Mouse (Mus musculus) spleen, adult 2 months (tissue): ENCODE results near the gene Prdm1. TPM values are rescaled to one million over a fixed set of nuclear protein-coding genes. Genes with fewer than 3 reads are reported as not detected.

Source experiments
- DNase-seq, 2 experiments: peaks; one replicate each; pipeline versions ENCODE4 v3.0.0 to v3.0.0-alpha.2; 2012 to 2021; ENCODE audit warnings: low spot score in 2 of 2, low read depth in 1 of 2
- H3K27ac ChIP-seq: fragments of 200-500 bp; 2 replicates; pipeline ENCODE4 v1.5.1; 2012; ENCODE audit warnings: low read length, inconsistent platforms; ENCODE audit not compliant: insufficient read depth
- H3K27me3 ChIP-seq: fragments of 200-500 bp; 2 replicates; pipeline ENCODE4 v1.6.1; 2012; ENCODE audit warnings: mild to moderate bottlenecking, moderate library complexity, low read length, inconsistent platforms; ENCODE audit not compliant: control insufficient read depth, insufficient read depth
- H3K36me3 ChIP-seq: fragments of 200-500 bp; 2 replicates; pipeline ENCODE4 v1.6.1; 2012; ENCODE audit warnings: mild to moderate bottlenecking, low read length, inconsistent platforms; ENCODE audit not compliant: control insufficient read depth, insufficient read depth
- H3K4me1 ChIP-seq: fragments of 200-500 bp; 2 replicates; pipeline ENCODE4 v1.6.1; 2011; ENCODE audit warnings: inconsistent platforms; ENCODE audit not compliant: control insufficient read depth, insufficient read depth, insufficient read length
- H3K4me3 ChIP-seq: fragments of 200-500 bp; 2 replicates; pipeline ENCODE4 v1.5.1; 2011; ENCODE audit warnings: mild to moderate bottlenecking, inconsistent platforms; ENCODE audit not compliant: insufficient read depth, insufficient read length; ENCODE audit errors: extremely low read depth
- CTCF ChIP-seq: fragments of 200-500 bp; IDR thresholded peaks from 2 replicates; pipeline ENCODE4 v1.5.1; 2011; ENCODE audit warnings: mild to moderate bottlenecking, inconsistent platforms; ENCODE audit not compliant: insufficient read depth, insufficient read length, insufficient replicate concordance; ENCODE audit errors: extremely low read depth
- POLR2A ChIP-seq: fragments of 200-500 bp; IDR thresholded peaks from 2 replicates; pipeline ENCODE4 v1.6.1; 2011; ENCODE audit warnings: low read depth, low read length, inconsistent platforms
- WGBS: fragments of 180-500 bp; shearing (Covaris S2); methylation state at CpG from one replicate; pipeline ENCODE4 v1.1.7; 2018; 5-methylcytosine and 5-hydroxymethylcytosine counted together
- polyA plus RNA-seq: library from polyadenylated mRNA; depleted of rRNA; stranded (reverse); fragments of >200 nt; gene quantifications from 2 replicates; pipeline ENCODE4 v1.2.3, GENCODE M21; 2012

The Prdm1 gene
- polyA plus RNA-seq, 1 experiment, result 2.8 TPM

DNA sequence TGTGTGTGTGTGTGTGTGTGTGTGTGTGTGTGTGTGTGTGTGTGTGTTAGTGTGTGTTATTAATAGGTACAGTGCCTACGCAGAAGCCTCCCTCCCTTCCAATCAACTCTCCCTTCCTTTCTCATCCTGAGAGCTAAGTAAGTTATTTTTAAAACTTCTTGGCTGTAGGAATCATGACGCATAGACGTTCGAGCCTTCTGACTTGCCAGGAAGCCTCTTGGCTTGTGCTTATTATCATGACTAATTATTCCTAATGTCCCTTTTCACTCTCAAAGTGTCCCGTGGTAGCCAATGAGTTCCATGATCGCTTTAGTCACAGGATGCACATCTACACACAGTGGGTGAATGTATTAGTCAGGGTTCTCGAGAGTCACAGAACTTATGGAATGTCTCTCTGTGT lies 9.7 kb downstream of the Prdm1 start:
- no peak for DNase-seq
- no peaks in the 10 kb centered on the region for H3K27me3 ChIP-seq
- TF ChIP-seq CTCF (no peak), POLR2A (no peak)
- no peak overlapping the region for H3K4me3 ChIP-seq
- no peak overlapping the region for H3K27ac ChIP-seq
- H3K36me3 ChIP-seq, result no peaks in the 10 kb centered on the region
- H3K4me1 ChIP-seq, result no peaks in the 10 kb centered on the region
- 88% methylated on average over 7 of the region's 7 CpGs for WGBS

DNA sequence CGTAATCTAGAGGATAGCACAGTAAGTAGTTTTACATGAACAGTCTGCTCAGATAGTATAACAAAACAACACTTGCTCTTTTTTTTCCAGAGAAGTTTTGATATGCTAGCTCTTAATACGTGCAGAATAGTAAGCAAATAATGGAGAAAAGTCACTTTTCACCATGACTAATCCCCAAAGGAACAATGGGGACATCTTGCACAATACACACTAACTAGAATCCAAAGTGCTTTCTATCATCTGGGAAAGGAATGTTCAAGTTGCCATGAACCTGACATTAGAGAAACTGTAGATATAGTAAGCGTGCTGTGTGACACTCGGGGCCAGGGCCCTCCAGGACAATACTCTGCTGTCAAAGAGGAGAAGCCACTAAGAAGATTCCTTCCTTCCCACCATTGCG lies 15.2 kb downstream of the Prdm1 start:
- Histone ChIP-seq H3K27me3 (no peaks in the 10 kb centered on the region), H3K27ac (no peak overlapping the region), H3K36me3 (no peaks in the 10 kb centered on the region), H3K4me3 (no peak overlapping the region), H3K4me1 (no peaks in the 10 kb centered on the region)
- DNase-seq, result no peak
- WGBS, result 92% methylated on average over 5 of the region's 5 CpGs
- TF ChIP-seq POLR2A, result no peak

DNA sequence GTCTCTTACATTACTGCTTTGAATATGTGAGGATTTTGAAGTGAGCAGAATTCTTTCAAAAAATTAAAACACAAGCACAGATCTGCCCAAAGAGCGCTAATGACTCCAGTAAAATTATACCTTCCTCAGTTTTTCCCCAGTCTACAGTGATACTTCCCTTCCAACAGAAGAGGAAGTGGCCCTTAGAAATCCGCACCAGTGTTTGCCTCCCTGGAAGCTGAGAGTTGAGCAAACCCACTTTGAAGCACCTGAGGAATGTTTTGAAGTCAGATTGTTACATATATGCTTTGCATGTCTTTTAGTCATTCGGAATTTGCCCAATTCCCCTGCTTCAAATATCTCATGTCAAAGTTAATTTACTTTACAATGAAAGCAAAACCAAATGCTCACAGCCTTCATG lies 17.3 kb downstream of the Prdm1 start:
- H3K27ac ChIP-seq, result no peak overlapping the region
- no peak for TF ChIP-seq CTCF
- no peak for TF ChIP-seq POLR2A
- no peaks in the 10 kb centered on the region for H3K4me1 ChIP-seq
- DNase-seq, result no peak
- WGBS, result 70% methylated on average over 3 of the region's 3 CpGs
- H3K27me3 ChIP-seq, result no peaks in the 10 kb centered on the region
- no peaks in the 10 kb centered on the region for H3K36me3 ChIP-seq
- H3K4me3 ChIP-seq, result no peak overlapping the region

DNA sequence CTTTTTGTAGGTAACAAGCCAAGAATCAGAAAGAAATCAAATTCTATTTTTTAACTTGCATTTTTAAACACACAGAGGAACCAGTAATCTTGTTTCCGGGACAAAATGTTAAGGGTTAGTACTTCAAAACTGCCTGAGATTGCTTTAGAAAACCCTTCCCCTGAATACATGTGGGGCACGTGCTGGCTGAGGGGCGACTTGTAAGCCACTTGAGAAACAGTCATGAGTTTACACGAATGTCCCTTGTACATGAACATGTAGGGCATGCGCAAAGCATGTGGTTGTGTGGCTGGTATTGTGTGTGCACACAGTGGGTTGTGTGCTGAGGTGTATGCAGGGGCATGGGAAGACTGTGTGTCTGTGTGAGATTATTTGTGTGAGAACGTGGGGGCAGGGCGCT lies 19.7 kb downstream of the Prdm1 start:
- 91% methylated on average over 7 of the region's 7 CpGs for WGBS
- H3K27ac ChIP-seq, result no peak overlapping the region
- no peaks in the 10 kb centered on the region for H3K27me3 ChIP-seq
- H3K36me3 ChIP-seq, result no peaks in the 10 kb centered on the region
- H3K4me1 ChIP-seq, result no peaks in the 10 kb centered on the region
- TF ChIP-seq CTCF (no peak), POLR2A (no peak)
- no peak for DNase-seq
- no peak overlapping the region for H3K4me3 ChIP-seq

DNA sequence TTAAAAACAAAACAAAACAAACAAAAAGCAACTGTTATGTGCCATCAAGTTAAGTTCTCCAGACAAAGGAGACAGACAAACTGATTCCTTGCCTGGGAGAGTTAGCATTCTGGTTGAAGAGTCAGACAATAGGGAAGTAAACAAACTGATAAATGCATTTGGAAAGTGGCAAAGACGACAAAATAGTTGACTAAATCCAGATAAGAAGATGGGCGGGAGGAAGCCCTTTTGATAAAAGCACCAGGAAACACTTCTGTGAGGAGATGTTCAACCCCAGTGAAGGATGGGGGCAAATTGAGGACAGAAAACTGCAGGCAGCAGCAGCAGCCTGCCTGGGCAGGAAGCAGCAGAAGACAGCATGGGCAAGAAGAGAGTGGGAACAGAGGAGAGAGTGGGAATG lies 20.3 kb downstream of the Prdm1 start:
- TF ChIP-seq CTCF (no peak), POLR2A (no peak)
- Histone ChIP-seq H3K27ac (no peak overlapping the region), H3K4me1 (no peaks in the 10 kb centered on the region), H3K36me3 (no peaks in the 10 kb centered on the region), H3K4me3 (no peak overlapping the region), H3K27me3 (no peaks in the 10 kb centered on the region)
- DNase-seq, result no peak
- 58% methylated on average over 2 of the region's 2 CpGs for WGBS

DNA sequence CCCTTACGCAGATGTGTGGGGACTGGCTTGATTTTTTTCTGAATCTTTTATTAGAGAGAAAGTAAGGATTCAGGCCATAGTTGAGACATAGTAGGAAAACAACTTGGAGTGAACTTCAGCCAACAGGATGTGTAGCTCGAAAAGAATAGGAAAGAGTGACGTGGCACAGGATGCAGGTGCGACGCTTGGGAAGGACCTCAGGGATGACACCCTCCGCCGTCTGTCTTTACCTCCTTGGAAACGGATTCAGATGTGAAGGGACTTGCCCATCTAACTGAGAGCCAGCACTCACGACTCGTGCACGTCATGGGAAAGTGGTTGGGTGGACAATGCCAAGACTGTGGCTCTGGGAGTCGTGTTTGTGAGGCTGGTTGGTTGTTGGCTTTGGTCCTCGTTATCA lies 25.4 kb downstream of the Prdm1 start:
- 81% methylated on average over 13 of the region's 13 CpGs for whole genome bisulfite sequencing
- no peak overlapping the region for H3K4me3 ChIP-seq
- DNase-seq, result no peak
- H3K27me3 ChIP-seq, result no peaks in the 10 kb centered on the region
- no peaks in the 10 kb centered on the region for H3K36me3 ChIP-seq
- no peak overlapping the region for H3K27ac ChIP-seq
- no peak for TF ChIP-seq CTCF
- no peak for TF ChIP-seq POLR2A
- H3K4me1 ChIP-seq, result no peaks in the 10 kb centered on the region

DNA sequence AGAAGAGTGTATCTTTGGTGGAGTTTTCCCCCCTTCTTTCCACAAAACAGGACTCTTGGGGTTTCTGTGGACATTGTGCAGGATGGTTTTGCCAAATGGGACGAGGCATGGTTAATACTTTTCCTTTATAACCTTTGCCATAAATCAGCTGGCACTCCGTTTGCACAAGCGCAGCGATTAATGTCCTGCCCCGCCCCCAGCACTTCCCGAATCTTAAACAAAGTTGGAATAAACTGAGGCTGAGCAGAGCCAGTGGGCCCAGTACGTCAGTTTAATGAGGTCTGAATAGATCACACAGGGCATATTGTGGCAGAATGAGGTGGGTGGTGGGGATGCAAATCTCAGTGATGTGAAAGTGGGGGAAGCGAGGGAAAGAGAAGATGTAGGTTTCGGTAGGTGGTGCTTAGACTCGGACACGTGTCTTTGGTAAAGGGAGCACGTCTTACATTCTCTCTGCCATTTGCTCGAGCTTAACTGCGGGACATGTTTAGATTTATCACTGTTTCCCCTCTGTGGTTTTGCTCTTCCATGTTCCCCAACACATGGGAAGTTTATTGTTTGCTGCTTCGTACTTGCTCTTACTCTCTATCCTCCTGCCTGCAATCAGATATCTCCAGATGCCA lies 28.3 kb downstream of the Prdm1 start:
- H3K4me1 ChIP-seq, result no peaks in the 10 kb centered on the region
- no peak overlapping the region for H3K4me3 ChIP-seq
- no peak overlapping the region for H3K27ac ChIP-seq
- peak in 1 of 2 experiments; percentile 3 for DNase-seq
- no peaks in the 10 kb centered on the region for H3K36me3 ChIP-seq
- no peaks in the 10 kb centered on the region for H3K27me3 ChIP-seq
- 58% methylated on average over 15 of the region's 15 CpGs for WGBS
- TF ChIP-seq POLR2A, result no peak
- no peak for TF ChIP-seq CTCF
